Mouse (Mus musculus): ENCODE results near the gene Cfap300. TPM values are rescaled to one million over a fixed set of nuclear protein-coding genes. Genes with fewer than 3 reads are reported as not detected.

Gene Cfap300
- polyA plus RNA-seq (2012; rRNA removed) = 6.8 and 7.6 TPM in 2 replicates

- Histone ChIP-seq H3K27ac (ENCODE audit: insufficient read depth, low read length) (peak within 1 kb of the TSS; percentile 45), H3K4me1 (ENCODE audit: control insufficient read depth, insufficient read depth, low read length) (no peaks in the 10 kb centered on the region), H3K4me3 (ENCODE audit: insufficient read depth, low read length) (peak within 1 kb of the TSS; percentile 76)
- TF ChIP-seq POLR2A (IDR thresholded peaks at IDR 0.05; ENCODE audit: extremely low read depth, insufficient read depth, low read length) = peak; percentile 88
- TF ChIP-seq CTCF (IDR thresholded peaks at IDR 0.05; ENCODE audit: extremely low read depth, insufficient read depth, low read length) = no peak
Measured at GRCm38 (mm10) chr9:8042338-8043043, at the start of gene Cfap300. Cfap300 (minus strand) TSS chr9:8042823.

GRCm38 (mm10) chr9:8078882-8079281, 36.3 kb upstream of the Cfap300 start:
- TF ChIP-seq POLR2A (IDR thresholded peaks at IDR 0.05; ENCODE audit: extremely low read depth, insufficient read depth, low read length) (no peak), CTCF (IDR thresholded peaks at IDR 0.05; ENCODE audit: extremely low read depth, insufficient read depth, low read length) (no peak)
- Histone ChIP-seq H3K4me1 (ENCODE audit: control insufficient read depth, insufficient read depth, low read length) (no peaks in the 10 kb centered on the region), H3K4me3 (ENCODE audit: insufficient read depth, low read length) (no peak overlapping the region), H3K27ac (ENCODE audit: insufficient read depth, low read length) (no peak overlapping the region)

- no peak for TF ChIP-seq POLR2A (IDR thresholded peaks at IDR 0.05; ENCODE audit: extremely low read depth, insufficient read depth, low read length)
- TF ChIP-seq CTCF (IDR thresholded peaks at IDR 0.05; ENCODE audit: extremely low read depth, insufficient read depth, low read length) = peak; percentile 51; the same call in 1 of the 2 replicates
- Histone ChIP-seq H3K4me3 (ENCODE audit: insufficient read depth, low read length) (no peak overlapping the region), H3K4me1 (ENCODE audit: control insufficient read depth, insufficient read depth, low read length) (no peaks in the 10 kb centered on the region), H3K27ac (ENCODE audit: insufficient read depth, low read length) (no peak overlapping the region)
Measured at GRCm38 (mm10) chr9:8074345-8074744, 31.7 kb upstream of the Cfap300 start.

- no peaks in the 10 kb centered on the region for H3K4me1 ChIP-seq (ENCODE audit: control insufficient read depth, insufficient read depth, low read length)
- no peak overlapping the region for H3K27ac ChIP-seq (ENCODE audit: insufficient read depth, low read length)
- TF ChIP-seq POLR2A (IDR thresholded peaks at IDR 0.05; ENCODE audit: extremely low read depth, insufficient read depth, low read length) = no peak
- TF ChIP-seq CTCF (IDR thresholded peaks at IDR 0.05; ENCODE audit: extremely low read depth, insufficient read depth, low read length) = no peak
- no peak overlapping the region for H3K4me3 ChIP-seq (ENCODE audit: insufficient read depth, low read length)
Measured at GRCm38 (mm10) chr9:8073203-8073755, 30.7 kb upstream of the Cfap300 start.

- Histone ChIP-seq H3K4me1 (ENCODE audit: control insufficient read depth, insufficient read depth, low read length) (no peaks in the 10 kb centered on the region), H3K27ac (ENCODE audit: insufficient read depth, low read length) (no peak overlapping the region), H3K4me3 (ENCODE audit: insufficient read depth, low read length) (no peak overlapping the region)
- TF ChIP-seq CTCF (IDR thresholded peaks at IDR 0.05; ENCODE audit: extremely low read depth, insufficient read depth, low read length) (no peak), POLR2A (IDR thresholded peaks at IDR 0.05; ENCODE audit: extremely low read depth, insufficient read depth, low read length) (no peak)
Measured at GRCm38 (mm10) chr9:8059636-8060035, 17.0 kb upstream of the Cfap300 start.

GRCm38 (mm10) chr9:8054831-8055230, 12.2 kb upstream of the Cfap300 start:
- Histone ChIP-seq H3K4me1 (ENCODE audit: control insufficient read depth, insufficient read depth, low read length) (no peaks in the 10 kb centered on the region), H3K4me3 (ENCODE audit: insufficient read depth, low read length) (no peak overlapping the region), H3K27ac (ENCODE audit: insufficient read depth, low read length) (no peak overlapping the region)
- no peak for TF ChIP-seq POLR2A (IDR thresholded peaks at IDR 0.05; ENCODE audit: extremely low read depth, insufficient read depth, low read length)
- TF ChIP-seq CTCF (IDR thresholded peaks at IDR 0.05; ENCODE audit: extremely low read depth, insufficient read depth, low read length) = no peak

GRCm38 (mm10) chr9:8043044-8043387, 393 bp upstream of the Cfap300 start:
- no peaks in the 10 kb centered on the region for H3K4me1 ChIP-seq (ENCODE audit: control insufficient read depth, insufficient read depth, low read length)
- TF ChIP-seq POLR2A (IDR thresholded peaks at IDR 0.05; ENCODE audit: extremely low read depth, insufficient read depth, low read length) (no peak), CTCF (IDR thresholded peaks at IDR 0.05; ENCODE audit: extremely low read depth, insufficient read depth, low read length) (no peak)
- no peak overlapping the region for H3K27ac ChIP-seq (ENCODE audit: insufficient read depth, low read length)
- H3K4me3 ChIP-seq (ENCODE audit: insufficient read depth, low read length) = peak overlapping the region; percentile 76

- TF ChIP-seq CTCF (IDR thresholded peaks at IDR 0.05; ENCODE audit: extremely low read depth, insufficient read depth, low read length) = no peak
- no peak for TF ChIP-seq POLR2A (IDR thresholded peaks at IDR 0.05; ENCODE audit: extremely low read depth, insufficient read depth, low read length)
- H3K27ac ChIP-seq (ENCODE audit: insufficient read depth, low read length) = no peak overlapping the region
- H3K4me1 ChIP-seq (ENCODE audit: control insufficient read depth, insufficient read depth, low read length) = no peaks in the 10 kb centered on the region
- no peak overlapping the region for H3K4me3 ChIP-seq (ENCODE audit: insufficient read depth, low read length)
Measured at GRCm38 (mm10) chr9:8035546-8035945, 7.1 kb downstream of the Cfap300 start.

- Histone ChIP-seq H3K27ac (ENCODE audit: insufficient read depth, low read length) (no peak overlapping the region), H3K4me1 (ENCODE audit: control insufficient read depth, insufficient read depth, low read length) (no peaks in the 10 kb centered on the region), H3K4me3 (ENCODE audit: insufficient read depth, low read length) (no peak overlapping the region)
- no peak for TF ChIP-seq CTCF (IDR thresholded peaks at IDR 0.05; ENCODE audit: extremely low read depth, insufficient read depth, low read length)
- no peak for TF ChIP-seq POLR2A (IDR thresholded peaks at IDR 0.05; ENCODE audit: extremely low read depth, insufficient read depth, low read length)
Measured at GRCm38 (mm10) chr9:8035091-8035490, 7.5 kb downstream of the Cfap300 start.

GRCm38 (mm10) chr9:8034143-8034542, 8.5 kb downstream of the Cfap300 start:
- Histone ChIP-seq H3K4me1 (ENCODE audit: control insufficient read depth, insufficient read depth, low read length) (no peaks in the 10 kb centered on the region), H3K27ac (ENCODE audit: insufficient read depth, low read length) (no peak overlapping the region), H3K4me3 (ENCODE audit: insufficient read depth, low read length) (no peak overlapping the region)
- TF ChIP-seq POLR2A (IDR thresholded peaks at IDR 0.05; ENCODE audit: extremely low read depth, insufficient read depth, low read length) (no peak), CTCF (IDR thresholded peaks at IDR 0.05; ENCODE audit: extremely low read depth, insufficient read depth, low read length) (no peak)

Measured in cortical plate, adult 2 months (tissue).